In genomic region chr17:71064463-71065014, GRCm38 (mm10) we compare ENCODE assay signal across 8 mouse cellular contexts.
A peak's percentile ranks its signal among the peaks of the same experiment; 100 is the strongest.
DNase-seq lines count a peak whose midpoint lies in the region; TF ChIP-seq lines count a peak whose summit lies in the region.

No protein-coding gene starts in this region.

- intact Hi-C loops in left cerebral cortex, postnatal 25 days (cut with DNase I): loop anchor here (2.0 to 5.0 kb wide), 2 partner anchors 118 to 130 kb away; partner anchors contain the start of gene Lpin2

- WGBS in liver, adult 2 months: 63% methylated on average over 7 of the region's 7 CpGs

- H3K36me3 ChIP-seq in liver, adult 2 months (ENCODE audit: control insufficient read depth, insufficient read depth, low read length): no peaks in the 10 kb centered on the region

- H3K27me3 ChIP-seq in liver, adult 2 months (ENCODE audit: control insufficient read depth, insufficient read depth, low read length): no peaks in the 10 kb centered on the region

- no peak overlapping the region for H3K9ac ChIP-seq in liver, adult 2 months (ENCODE audit: low read depth, low read length)

- no peak overlapping the region for H3K4me3 ChIP-seq in liver, adult 2 months (ENCODE audit: insufficient read depth, low read depth, low read length)

- H3K79me2 ChIP-seq in liver, adult 2 months (ENCODE audit: control insufficient read depth, insufficient read depth, low read length): no peaks in the 10 kb centered on the region

- no peak for TF ChIP-seq CTCF in liver, adult 2 months (IDR thresholded peaks at IDR 0.05; ENCODE audit: low read depth, low read length)

- H3K4me1 ChIP-seq in liver, adult 2 months (ENCODE audit: control insufficient read depth, insufficient read depth, low read length): peaks cover 9% of the 10 kb centered on the region

- H3K27ac ChIP-seq in liver, adult 2 months (replicated peaks; ENCODE audit: insufficient read depth, low read depth, low read length): no peak overlapping the region

- TF ChIP-seq POLR2A in liver, adult 2 months (IDR thresholded peaks at IDR 0.05; ENCODE audit: extremely low read depth, insufficient read depth, low read length): no peak

- DNase-seq in cerebellum, adult 9-10 months: peak; percentile 55
- no peak for DNase-seq in cerebellum, postnatal 4 days (ENCODE audit: low spot score in 2 of 2)
- DNase-seq in liver, adult 2 months (ENCODE audit: extremely low read depth, low read depth, low spot score): peak; percentile 41
- DNase-seq in liver: no peak
- DNase-seq in embryo, embryonic 10.5 days (ENCODE audit: low spot score): peak; percentile 70
- peak; percentile 81 for DNase-seq in retina, embryonic 14.5 days (ENCODE audit: low spot score)
- no peak for DNase-seq in urinary bladder, adult 18-20 months (ENCODE audit: low spot score in 2 of 2)
- no peak for DNase-seq in left cerebral cortex, postnatal 25 days (ENCODE audit: low spot score in 2 of 2)

Comparison
In these comparisons a context has a peak if more than half of its experiments do, and no peak if none do; other contexts are left out.
1. DNase-seq: peak in cerebellum, adult 9-10 months (single experiment), liver, adult 2 months (single experiment), embryo, embryonic 10.5 days (single experiment) and retina, embryonic 14.5 days (single experiment); none in cerebellum, postnatal 4 days (0 of 2), liver (single experiment), urinary bladder, adult 18-20 months (0 of 2) and left cerebral cortex, postnatal 25 days (0 of 2).